Mouse (Mus musculus) intestine, embryonic 15.5 days (tissue): ENCODE data around the gene B4galnt2. TPM values are rescaled to one million over a fixed set of nuclear protein-coding genes. Genes with fewer than 3 reads are reported as not detected.

ENCODE experiments used
- ATAC-seq: fragments of 200-750 bp; cut with Nextera tagmentation; 2 replicates; pipeline ENCODE4 v1.8.0; 2017; ENCODE audit warnings: moderate TSS enrichment, moderate library complexity
- H3K27ac ChIP-seq: fragments of 300-500 bp; sonication (generic); 2 replicates; pipeline ENCODE4 v1.5.1; 2015; ENCODE audit warnings: mild to moderate bottlenecking, inconsistent platforms
- H3K27me3 ChIP-seq: fragments of 300-500 bp; sonication (generic); replicated peaks from 2 replicates; pipeline ENCODE4 v1.6.1; 2015; ENCODE audit warnings: inconsistent platforms
- H3K36me3 ChIP-seq: fragments of 300-500 bp; sonication (generic); 2 replicates; pipeline ENCODE4 v1.6.1; 2015; ENCODE audit warnings: inconsistent platforms
- H3K4me1 ChIP-seq: fragments of 300-500 bp; sonication (generic); replicated peaks from 2 replicates; pipeline ENCODE4 v1.6.1; 2015; ENCODE audit warnings: inconsistent platforms
- H3K4me2 ChIP-seq: fragments of 300-500 bp; sonication (generic); replicated peaks from 2 replicates; pipeline ENCODE4 v1.6.1; 2015; ENCODE audit warnings: mild to moderate bottlenecking, inconsistent platforms
- H3K4me3 ChIP-seq: fragments of 300-500 bp; sonication (generic); replicated peaks from 2 replicates; pipeline ENCODE4 v1.5.1; 2015; ENCODE audit warnings: inconsistent platforms
- H3K9ac ChIP-seq: fragments of 300-500 bp; sonication (generic); 2 replicates; pipeline ENCODE4 v1.6.1; 2015; ENCODE audit warnings: inconsistent platforms
- H3K9me3 ChIP-seq: fragments of 300-500 bp; sonication (generic); 2 replicates; pipeline ENCODE4 v1.6.1; 2016; ENCODE audit warnings: inconsistent platforms
- WGBS: fragments of 180-500 bp; shearing (Covaris S2); methylation state at CpG from one replicate; pipeline ENCODE4 v1.1.7; 2015; 5-methylcytosine and 5-hydroxymethylcytosine counted together
- polyA plus RNA-seq: library from polyadenylated mRNA; unstranded; fragments of >200 nt; fragmentation: Nextera tagmentation; extraction: Ambion mirVana; gene quantifications from 2 replicates; pipeline ENCODE4 v1.2.1, GENCODE M21; 2015

Gene B4galnt2
- polyA plus RNA-seq, 1 experiment from 2014 or later: 36.3 TPM

DNA sequence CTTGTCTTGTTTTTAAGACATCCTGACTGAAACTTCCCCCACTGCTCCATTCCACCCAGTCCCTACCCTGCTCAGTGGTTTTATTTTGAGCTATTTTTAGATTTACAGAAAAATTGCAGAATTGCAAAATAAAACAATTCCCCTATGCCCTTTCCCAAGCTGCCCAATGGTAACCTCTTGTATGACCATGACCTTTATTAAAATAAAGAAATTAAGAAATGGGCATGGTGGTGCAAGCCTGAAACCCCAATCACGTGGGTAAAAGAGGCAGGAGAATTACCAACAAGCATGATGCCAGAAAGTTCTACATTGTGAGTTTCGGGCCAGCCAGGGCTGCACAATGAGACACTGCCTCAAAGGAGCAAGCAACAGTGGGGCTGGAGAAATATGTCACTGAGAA, 63.8 kb downstream of the B4galnt2 start:
- H3K27ac ChIP-seq: no peak overlapping the region
- H3K9ac ChIP-seq: no peak overlapping the region
- no peaks in the 10 kb centered on the region for H3K27me3 ChIP-seq
- WGBS: 73% methylated on average over 2 of the region's 2 CpGs
- H3K9me3 ChIP-seq: no peaks in the 10 kb centered on the region
- H3K4me2 ChIP-seq: no peak overlapping the region
- no peaks in the 10 kb centered on the region for H3K4me1 ChIP-seq
- H3K36me3 ChIP-seq: no peaks in the 10 kb centered on the region
- no peak overlapping the region for H3K4me3 ChIP-seq
- ATAC-seq: no peak

DNA sequence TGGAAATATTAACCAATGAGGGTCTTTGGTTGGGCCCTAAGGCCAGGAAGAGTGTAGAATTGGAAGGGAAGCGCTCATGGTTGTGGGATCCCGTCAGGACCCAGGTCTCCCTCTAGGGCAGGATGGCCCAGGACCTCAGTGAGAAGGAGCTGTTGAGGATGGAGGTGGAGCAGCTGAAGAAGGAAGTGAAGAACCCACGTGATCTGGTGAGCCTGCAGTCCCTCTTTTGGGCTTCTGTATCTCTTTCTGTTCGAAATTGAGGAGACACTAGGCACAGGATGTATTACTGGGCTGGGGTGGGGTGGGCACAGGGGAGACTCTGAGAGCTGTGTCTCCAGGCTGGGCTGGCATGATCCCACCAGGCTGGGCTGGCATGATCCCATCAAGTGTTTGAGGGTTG, 69.8 kb downstream of the B4galnt2 start:
- Histone ChIP-seq H3K9me3 (no peaks in the 10 kb centered on the region), H3K36me3 (no peaks in the 10 kb centered on the region), H3K4me2 (no peak overlapping the region), H3K9ac (no peak overlapping the region), H3K4me3 (no peak overlapping the region), H3K27me3 (no peaks in the 10 kb centered on the region), H3K4me1 (peaks cover 20% of the 10 kb centered on the region), H3K27ac (no peak overlapping the region)
- 71% methylated on average over 4 of the region's 4 CpGs for WGBS
- no peak for ATAC-seq

DNA sequence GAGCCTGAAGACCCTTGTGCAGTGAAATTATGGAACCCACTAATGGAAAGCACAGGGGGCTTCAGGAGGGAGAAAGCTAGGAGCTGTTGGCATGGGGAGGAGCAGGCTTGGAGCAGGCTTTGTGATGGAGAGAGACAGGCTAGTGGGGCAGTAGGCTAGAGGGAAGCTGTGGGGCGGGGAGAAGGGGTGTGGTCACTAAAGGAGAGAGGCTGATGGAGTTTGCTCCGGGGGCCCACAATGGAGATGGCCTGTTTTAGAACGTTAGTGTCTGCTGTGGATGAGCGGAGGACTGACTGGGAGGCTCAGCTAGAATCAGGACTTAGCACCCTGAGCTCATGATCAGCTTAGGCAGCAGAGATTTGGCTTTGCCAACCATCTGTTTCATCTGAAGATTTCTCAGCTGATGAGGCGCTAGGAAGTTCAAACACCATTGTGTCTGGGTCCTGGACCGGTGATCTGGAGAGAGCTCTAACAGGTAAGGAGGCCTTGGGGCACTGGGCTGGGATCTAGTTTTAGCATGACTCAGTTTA, 71.2 kb downstream of the B4galnt2 start:
- Histone ChIP-seq H3K36me3 (no peaks in the 10 kb centered on the region), H3K27me3 (no peaks in the 10 kb centered on the region), H3K4me1 (peaks cover 20% of the 10 kb centered on the region), H3K27ac (peak overlapping the region; percentile 45), H3K4me2 (peak overlapping the region; percentile 7; the same call in 1 of the 2 replicates), H3K9ac (no peak overlapping the region), H3K9me3 (no peaks in the 10 kb centered on the region), H3K4me3 (no peak overlapping the region)
- 52% methylated on average over 6 of the region's 6 CpGs for WGBS
- no peak for ATAC-seq

DNA sequence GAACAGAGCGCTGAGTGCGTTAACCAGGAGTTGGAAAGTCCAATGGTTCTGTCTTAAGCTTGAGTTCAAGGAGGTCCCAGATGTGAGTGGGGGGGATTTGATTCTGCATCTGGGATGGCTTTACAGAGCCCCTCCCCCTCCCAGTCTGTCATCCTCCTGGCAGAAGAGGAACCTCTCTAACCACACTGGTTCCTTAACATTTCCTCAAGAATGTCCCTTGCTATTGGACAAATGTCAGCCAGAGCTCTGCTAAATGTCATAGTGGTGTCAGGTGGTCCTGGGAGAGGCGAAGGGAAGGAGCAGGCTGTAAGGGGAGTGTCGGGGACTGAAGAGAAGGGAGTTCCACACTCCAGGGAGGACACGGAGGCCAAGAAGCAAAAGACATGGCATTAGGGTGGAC, 71.7 kb downstream of the B4galnt2 start:
- Histone ChIP-seq H3K4me3 (no peak overlapping the region), H3K27ac (peak overlapping the region; percentile 52), H3K4me1 (peaks cover 20% of the 10 kb centered on the region), H3K9me3 (no peaks in the 10 kb centered on the region), H3K9ac (no peak overlapping the region), H3K27me3 (no peaks in the 10 kb centered on the region), H3K4me2 (peak overlapping the region; percentile 17; the same call in 1 of the 2 replicates), H3K36me3 (no peaks in the 10 kb centered on the region)
- 57% methylated on average over 5 of the region's 5 CpGs for WGBS
- no peak for ATAC-seq

DNA sequence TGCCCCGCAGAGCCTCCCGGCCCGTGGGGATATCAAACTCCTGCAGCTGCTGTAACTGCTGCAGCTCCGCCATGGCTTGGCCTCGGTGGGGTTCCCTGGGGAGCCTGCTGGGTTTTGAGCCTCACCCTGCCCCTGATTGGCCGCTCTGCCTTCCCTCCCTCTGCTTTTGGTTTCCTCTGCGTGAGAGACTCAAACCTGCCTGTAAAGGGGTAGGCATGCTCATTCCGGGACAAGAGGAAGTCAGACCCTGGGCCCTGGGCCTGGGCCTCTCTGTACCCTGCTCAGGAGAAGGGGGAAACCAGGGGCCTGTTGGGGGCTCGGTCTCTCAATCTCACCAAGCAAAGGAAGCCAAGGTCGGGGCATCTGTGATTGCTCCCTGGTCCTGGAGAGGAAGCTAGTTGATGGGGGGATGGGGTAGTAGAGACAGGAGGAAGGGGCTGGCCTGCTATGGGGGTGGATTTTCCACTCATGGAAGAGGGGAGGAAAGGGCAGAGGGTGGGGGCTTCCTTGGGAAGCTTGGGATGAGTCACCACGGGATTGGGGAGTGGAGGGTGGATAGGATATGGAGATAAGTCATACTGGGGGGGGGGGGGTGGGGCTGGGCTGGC, 72.5 kb downstream of the B4galnt2 start, which contains the start of gene Abi3:
TSS of gene Abi3 (minus strand) at position 403 of the 608 bp plus-strand sequence.
- 15% methylated on average over 11 of the region's 11 CpGs for WGBS
- peak within 1 kb of the TSS; percentile 23; the same call in 1 of the 2 replicates for H3K9ac ChIP-seq
- H3K4me1 ChIP-seq: peaks cover 24% of the 10 kb centered on the region
- no peaks in the 10 kb centered on the region for H3K27me3 ChIP-seq
- no peaks in the 10 kb centered on the region for H3K36me3 ChIP-seq
- peak within 1 kb of the TSS; percentile 28 for H3K4me3 ChIP-seq
- H3K4me2 ChIP-seq: peak within 1 kb of the TSS; percentile 40
- H3K9me3 ChIP-seq: no peaks in the 10 kb centered on the region
- peak; percentile 68 for ATAC-seq
- H3K27ac ChIP-seq: peak within 1 kb of the TSS; percentile 56

DNA sequence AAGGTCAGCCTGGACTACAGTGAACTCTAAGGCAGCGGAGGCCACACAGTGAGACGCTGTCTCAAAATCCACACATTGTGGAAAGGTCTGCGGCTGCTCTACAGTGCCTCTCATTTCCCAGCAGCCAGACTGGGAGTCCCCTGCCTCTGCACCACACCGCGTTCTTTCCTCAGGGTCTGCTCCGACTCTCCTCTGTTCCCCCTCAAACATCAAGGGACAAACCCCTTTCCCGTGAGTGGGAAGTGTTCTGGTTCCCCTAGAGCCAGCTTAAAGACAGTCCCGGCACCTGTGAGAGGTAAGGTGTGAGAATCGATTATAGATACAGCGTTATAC, 73.2 kb downstream of the B4galnt2 start:
- H3K4me1 ChIP-seq: peaks cover 31% of the 10 kb centered on the region
- H3K27ac ChIP-seq: peak overlapping the region; percentile 56
- H3K9me3 ChIP-seq: no peaks in the 10 kb centered on the region
- no peaks in the 10 kb centered on the region for H3K36me3 ChIP-seq
- ATAC-seq: no peak
- H3K9ac ChIP-seq: no peak overlapping the region
- peak overlapping the region; percentile 28 for H3K4me3 ChIP-seq
- H3K27me3 ChIP-seq: no peaks in the 10 kb centered on the region
- peak overlapping the region; percentile 40 for H3K4me2 ChIP-seq
- WGBS: 61% methylated on average over 10 of the region's 10 CpGs

DNA sequence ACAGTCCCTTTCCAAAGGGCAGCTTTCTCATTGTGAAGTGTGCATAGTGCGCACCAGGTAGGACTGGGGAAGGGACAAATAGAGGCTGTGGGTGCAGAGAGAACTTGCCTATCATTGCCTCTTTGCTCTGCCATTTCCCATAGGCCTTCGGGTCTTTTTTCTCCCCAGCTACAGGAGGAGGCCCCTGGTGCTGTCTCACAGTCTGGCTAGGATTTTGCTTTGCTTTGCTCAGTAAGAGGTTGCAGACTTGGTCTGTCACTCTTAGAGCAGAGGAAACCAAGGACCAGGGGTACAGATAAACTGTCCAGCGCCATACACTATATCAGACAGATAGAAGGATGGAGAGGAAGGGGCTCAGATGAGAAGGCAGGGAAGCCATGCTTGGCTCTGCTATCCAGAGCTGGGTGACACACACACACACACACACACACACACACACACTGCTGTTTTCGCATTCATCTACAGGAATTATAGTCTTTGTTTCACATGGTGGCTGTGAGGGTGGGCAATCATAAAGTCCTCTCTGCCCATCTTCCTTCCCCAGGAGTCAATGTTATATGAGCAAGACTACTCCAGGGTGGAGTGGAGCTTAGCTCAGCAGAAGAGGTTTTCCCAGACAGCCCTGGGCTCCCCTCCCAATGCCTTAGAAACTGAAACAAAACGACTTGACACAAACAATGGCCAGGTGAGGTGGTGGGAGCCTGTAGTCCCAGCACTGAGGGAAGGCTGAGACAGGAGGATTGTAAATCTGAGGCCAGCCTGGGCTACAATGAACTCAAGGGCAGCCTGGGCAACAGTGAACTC, 73.8 kb downstream of the B4galnt2 start:
- no peaks in the 10 kb centered on the region for H3K9me3 ChIP-seq
- no peak overlapping the region for H3K9ac ChIP-seq
- WGBS: 71% methylated on average over 5 of the region's 5 CpGs
- no peaks in the 10 kb centered on the region for H3K27me3 ChIP-seq
- peak overlapping the region; percentile 28 for H3K4me3 ChIP-seq
- no peak overlapping the region for H3K27ac ChIP-seq
- H3K4me2 ChIP-seq: peak overlapping the region; percentile 40; the same call in 1 of the 2 replicates
- no peak for ATAC-seq
- H3K36me3 ChIP-seq: no peaks in the 10 kb centered on the region
- peaks cover 36% of the 10 kb centered on the region for H3K4me1 ChIP-seq

DNA sequence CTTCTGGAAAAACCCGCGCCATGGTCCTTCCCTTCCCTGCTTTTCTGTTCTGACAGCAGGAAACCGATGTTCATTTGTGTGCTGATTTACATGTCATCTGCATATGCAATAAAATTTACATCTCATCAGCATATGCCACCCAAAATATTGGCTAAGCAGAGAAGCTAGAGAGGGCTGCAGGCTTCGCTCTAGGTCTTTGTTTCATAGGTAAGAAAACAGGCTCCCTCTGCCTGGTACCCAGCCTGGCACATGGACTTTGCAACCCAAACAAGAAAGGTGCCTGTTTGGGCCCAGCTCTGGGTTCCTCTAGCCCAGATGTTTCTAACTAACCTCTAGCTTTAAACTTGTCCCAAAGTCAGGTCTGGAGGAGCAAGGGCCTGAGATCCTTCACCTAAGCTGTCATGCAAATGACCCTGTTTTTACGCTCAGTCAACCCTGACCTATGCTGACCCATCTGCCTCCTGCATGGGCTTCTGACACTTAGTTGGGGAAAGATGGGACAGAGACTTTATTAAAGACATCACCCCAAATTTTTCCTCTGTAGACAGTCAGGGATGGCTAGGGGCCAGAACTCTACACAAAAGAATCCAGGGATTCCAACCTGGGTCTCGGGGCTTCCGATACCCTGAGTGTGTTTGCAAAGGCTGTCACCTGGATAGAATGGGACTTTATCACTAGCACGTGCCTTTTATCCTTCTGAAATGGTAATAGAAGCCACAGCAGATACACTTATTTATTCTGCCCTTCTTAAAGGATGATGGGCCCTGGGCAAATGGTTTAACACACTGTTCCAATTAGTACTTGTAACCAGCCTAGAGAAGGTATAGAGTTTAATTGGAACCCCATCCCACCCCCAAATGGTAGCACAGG, 75.5 kb downstream of the B4galnt2 start:
- no peak overlapping the region for H3K9ac ChIP-seq
- peaks cover 51% of the 10 kb centered on the region for H3K4me1 ChIP-seq
- no peak overlapping the region for H3K4me3 ChIP-seq
- H3K4me2 ChIP-seq: no peak overlapping the region
- no peak for ATAC-seq
- no peak overlapping the region for H3K27ac ChIP-seq
- no peaks in the 10 kb centered on the region for H3K36me3 ChIP-seq
- H3K9me3 ChIP-seq: no peaks in the 10 kb centered on the region
- WGBS: 77% methylated on average over 8 of the region's 8 CpGs
- peaks cover 6% of the 10 kb centered on the region for H3K27me3 ChIP-seq

DNA sequence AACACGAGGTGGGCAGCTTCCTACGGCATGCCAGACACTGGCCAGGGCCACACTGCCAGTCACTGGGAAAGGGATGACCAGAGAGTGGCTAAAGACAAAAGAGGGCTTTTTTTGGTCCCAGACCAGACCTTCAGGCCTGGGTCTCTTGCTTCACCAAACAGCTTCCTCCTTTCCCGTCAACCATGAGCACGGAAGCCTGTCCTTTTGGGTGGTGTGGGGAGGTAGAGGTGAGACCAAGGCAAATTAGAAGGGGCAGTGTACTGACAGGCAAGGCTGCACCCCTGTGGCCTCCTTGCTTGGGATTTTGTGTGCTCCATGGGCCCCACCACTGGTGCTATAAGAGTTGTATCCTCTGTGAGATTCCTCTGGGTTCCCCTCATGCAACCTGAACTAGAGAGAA, 76.1 kb downstream of the B4galnt2 start:
- Histone ChIP-seq H3K9ac (no peak overlapping the region), H3K4me3 (no peak overlapping the region), H3K9me3 (no peaks in the 10 kb centered on the region), H3K27ac (no peak overlapping the region), H3K4me2 (no peak overlapping the region), H3K27me3 (peaks cover 12% of the 10 kb centered on the region), H3K4me1 (peaks cover 56% of the 10 kb centered on the region), H3K36me3 (no peaks in the 10 kb centered on the region)
- WGBS: 72% methylated on average over 4 of the region's 4 CpGs
- no peak for ATAC-seq

DNA sequence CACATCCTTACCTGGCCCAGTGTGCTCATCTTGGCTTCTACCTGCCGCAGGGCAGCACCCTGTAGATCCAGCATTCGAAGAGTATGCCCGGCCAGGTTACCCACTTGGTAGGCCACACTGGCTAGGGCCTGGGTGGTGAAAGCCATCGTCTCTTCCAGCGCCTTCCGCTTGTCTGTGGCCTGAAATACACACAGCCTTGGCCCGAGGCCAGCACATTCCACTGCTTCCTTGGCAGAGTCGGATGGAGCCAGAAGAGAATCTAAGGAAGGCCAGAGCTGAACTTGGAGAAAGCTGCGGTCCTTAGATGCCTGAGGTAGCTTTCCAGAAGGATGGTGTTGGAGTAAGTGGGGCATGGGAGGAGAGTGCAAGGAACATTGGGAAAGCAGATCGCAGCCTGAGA, 77.6 kb downstream of the B4galnt2 start, which contains the start of gene Gngt2:
TSS of gene Gngt2 (plus strand) at position 158 of the 400 bp plus-strand sequence.
- Histone ChIP-seq H3K4me1 (peaks cover 44% of the 10 kb centered on the region), H3K9me3 (no peaks in the 10 kb centered on the region), H3K27me3 (peaks cover 27% of the 10 kb centered on the region), H3K27ac (peak within 1 kb of the TSS; percentile 52), H3K9ac (no peak within 1 kb of the TSS), H3K4me3 (no peak within 1 kb of the TSS), H3K4me2 (peak within 1 kb of the TSS; percentile 31), H3K36me3 (0 out of 2 replicates have a peak, but pooled peaks cover 3% of the 10 kb centered on the region)
- ATAC-seq: peak; percentile 32
- 38% methylated on average over 10 of the region's 10 CpGs for WGBS

DNA sequence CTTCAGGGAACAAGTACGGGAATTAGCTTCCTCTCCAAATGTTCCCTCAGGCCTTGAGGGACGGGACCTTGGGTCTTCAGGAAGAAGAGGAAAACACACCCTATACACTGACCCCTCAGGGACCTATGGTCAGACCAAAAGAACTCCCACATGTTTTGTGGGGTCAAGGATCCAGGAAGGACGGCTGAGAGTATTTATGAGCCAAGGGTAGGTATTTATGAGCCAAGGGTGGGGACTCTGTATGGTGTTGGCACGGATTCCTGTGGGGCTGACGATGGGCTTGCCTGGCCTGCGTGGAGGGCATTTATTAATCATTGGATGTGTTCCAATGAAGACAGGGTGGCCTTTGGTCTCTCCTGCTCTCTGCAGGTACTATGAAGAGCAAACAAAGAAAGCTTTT, 78.3 kb downstream of the B4galnt2 start:
- peak; percentile 78 for ATAC-seq
- H3K27ac ChIP-seq: 0 out of 2 replicates have a peak overlapping the region, but pooled peaks have one; percentile 7
- peak overlapping the region; percentile 31; the same call in 1 of the 2 replicates for H3K4me2 ChIP-seq
- H3K4me1 ChIP-seq: peaks cover 40% of the 10 kb centered on the region
- H3K9ac ChIP-seq: no peak overlapping the region
- 37% methylated on average over 6 of the region's 6 CpGs for WGBS
- 0 out of 2 replicates have a peak, but pooled peaks cover 3% of the 10 kb centered on the region for H3K36me3 ChIP-seq
- no peaks in the 10 kb centered on the region for H3K9me3 ChIP-seq
- no peak overlapping the region for H3K4me3 ChIP-seq
- H3K27me3 ChIP-seq: peaks cover 31% of the 10 kb centered on the region
